ENCODE assay signal across 8 mouse cellular contexts in the genomic region with DNA sequence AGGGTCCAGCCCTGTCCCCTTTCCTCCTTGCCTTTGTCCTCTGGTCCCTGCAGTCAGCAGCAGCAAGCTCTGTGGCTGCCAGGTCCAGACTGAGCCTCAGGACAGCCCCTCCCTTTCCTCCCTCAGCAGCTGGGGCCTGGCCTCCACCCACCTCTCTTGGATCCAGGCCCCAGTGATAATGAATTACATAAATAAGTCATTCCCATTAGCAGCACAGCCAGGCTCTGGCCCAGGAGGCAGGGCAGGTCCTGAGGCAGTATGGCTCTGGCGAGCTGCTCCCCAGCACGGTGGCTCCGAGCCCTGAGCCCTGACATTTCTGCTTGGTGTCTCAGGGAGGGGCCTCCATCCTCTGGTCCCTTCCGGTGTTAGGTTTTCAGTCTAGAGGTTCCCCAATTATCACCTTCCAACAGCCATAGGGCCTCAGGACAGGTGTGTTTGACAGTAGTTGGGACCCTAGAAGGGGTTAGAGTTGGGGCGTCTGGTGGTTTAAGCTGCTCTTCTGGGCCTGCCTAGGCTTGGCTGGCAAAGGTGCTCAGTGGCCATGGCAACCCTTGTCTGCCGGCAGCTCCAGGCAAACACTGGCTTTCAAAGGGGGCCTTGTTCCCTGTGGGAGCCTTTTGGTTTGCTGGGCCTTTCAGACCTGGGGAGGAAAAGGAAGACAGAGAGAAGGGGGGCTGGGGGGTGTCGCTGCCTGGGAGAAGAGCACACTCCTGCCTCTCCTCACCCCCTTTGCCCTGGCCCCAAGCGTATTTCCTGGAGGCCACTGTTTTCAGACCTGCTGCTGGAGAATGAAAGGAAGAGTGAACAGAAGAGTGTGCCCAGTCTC. TPM values are rescaled to one million over a fixed set of nuclear protein-coding genes. Genes with fewer than 3 reads are reported as not detected.
DNase-seq lines count a peak whose midpoint lies in the region; ATAC-seq lines count a peak whose summit lies in the region.

No protein-coding gene starts in this region.

- H3K4me2 ChIP-seq in heart, embryonic 14.5 days (ENCODE audit: low read length): peak overlapping the region; percentile 41
- no peak overlapping the region for H3K4me2 ChIP-seq in liver, embryonic 13.5 days
- H3K4me2 ChIP-seq in neural tube, embryonic 15.5 days: peak overlapping the region; percentile 1; the same call in 1 of the 2 replicates

- no peaks in the 10 kb centered on the region for H3K9me3 ChIP-seq in megakaryocyte, embryonic 14.5 days
- no peaks in the 10 kb centered on the region for H3K9me3 ChIP-seq in forebrain, embryonic 10.5 days
- H3K9me3 ChIP-seq in heart, embryonic 14.5 days (ENCODE audit: control insufficient read depth, low read length): no peaks in the 10 kb centered on the region
- H3K9me3 ChIP-seq in liver, embryonic 13.5 days (replicated peaks): no peaks in the 10 kb centered on the region
- no peaks in the 10 kb centered on the region for H3K9me3 ChIP-seq in neural tube, embryonic 15.5 days (replicated peaks)

- H3K4me3 ChIP-seq in megakaryocyte, embryonic 14.5 days (replicated peaks): peak overlapping the region; percentile 86
- peak overlapping the region; percentile 35 for H3K4me3 ChIP-seq in forebrain, embryonic 10.5 days
- no peak overlapping the region for H3K4me3 ChIP-seq in heart, embryonic 14.5 days (ENCODE audit: control insufficient read depth in 1 of 2, insufficient read depth in 1 of 2, low read depth in 1 of 2, low read length in 2 of 2)
- no peak overlapping the region for H3K4me3 ChIP-seq in liver, embryonic 13.5 days (replicated peaks)
- no peak overlapping the region for H3K4me3 ChIP-seq in neural tube, embryonic 15.5 days (replicated peaks)

- 6% methylated on average over 8 of the region's 8 CpGs for WGBS in forebrain, embryonic 10.5 days
- WGBS in heart, embryonic 14.5 days: 15% methylated on average over 8 of the region's 8 CpGs
- WGBS in liver, embryonic 13.5 days (ENCODE audit: insufficient replicate concordance): 37% methylated on average over 8 of the region's 8 CpGs
- 12% methylated on average over 8 of the region's 8 CpGs for WGBS in neural tube, embryonic 15.5 days

- peak; percentile 86 for DNase-seq in forebrain, embryonic 10.5 days (ENCODE audit: extremely low spot score, low spot score)
- peak; percentile 88 for DNase-seq in kidney, postnatal 10 days
- DNase-seq in liver, embryonic 13.5 days: no peak
- no peak for DNase-seq in c-Kit-positive CD71-positive TER-119-positive erythroid progenitor cells, embryonic 14.5 days (ENCODE audit: low spot score)

- ATAC-seq in megakaryocyte, adult 5-6 weeks (ENCODE audit: poor library complexity, severe bottlenecking): no peak
- peak; percentile 81 for ATAC-seq in heart, embryonic 14.5 days (ENCODE audit: insufficient number of reproducible peaks, insufficient read depth, low FRiP score, low read depth)
- ATAC-seq in liver, embryonic 13.5 days (ENCODE audit: low read depth): 0 out of 2 replicates have a peak, but pooled peaks have one; percentile 46
- ATAC-seq in neural tube, embryonic 15.5 days (ENCODE audit: low FRiP score): peak; percentile 87

- peak overlapping the region; percentile 93 for H3K27ac ChIP-seq in forebrain, embryonic 10.5 days
- peak overlapping the region; percentile 84 to 90 for H3K27ac ChIP-seq in heart, embryonic 14.5 days (replicated peaks in 1 of 2; ENCODE audit: control insufficient read depth in 1 of 2, insufficient read depth in 1 of 2, low read depth in 2 of 2, low read length in 2 of 2)
- no peak overlapping the region for H3K27ac ChIP-seq in liver, embryonic 13.5 days
- H3K27ac ChIP-seq in neural tube, embryonic 15.5 days (replicated peaks): peak overlapping the region; percentile 82

- H3K4me1 ChIP-seq in megakaryocyte, embryonic 14.5 days: peaks cover 97% of the 10 kb centered on the region
- H3K4me1 ChIP-seq in forebrain, embryonic 10.5 days: peaks cover 98% of the 10 kb centered on the region
- H3K4me1 ChIP-seq in heart, embryonic 14.5 days (ENCODE audit: control insufficient read depth in 2 of 2, insufficient read depth in 2 of 2, low read length in 2 of 2): peaks cover 53 to 65% of the 10 kb centered on the region in 2 experiments
- H3K4me1 ChIP-seq in liver, embryonic 13.5 days (replicated peaks): peaks cover 38% of the 10 kb centered on the region
- peaks cover 70% of the 10 kb centered on the region for H3K4me1 ChIP-seq in neural tube, embryonic 15.5 days

- H3K36me3 ChIP-seq in megakaryocyte, embryonic 14.5 days (replicated peaks; ENCODE audit: low read length): peaks cover 59% of the 10 kb centered on the region
- peaks cover 16% of the 10 kb centered on the region for H3K36me3 ChIP-seq in forebrain, embryonic 10.5 days (replicated peaks)
- no peaks in the 10 kb centered on the region; the same call in 1 of the 2 replicates for H3K36me3 ChIP-seq in heart, embryonic 14.5 days (ENCODE audit: control insufficient read depth, insufficient read depth, low read length)
- no peaks in the 10 kb centered on the region for H3K36me3 ChIP-seq in liver, embryonic 13.5 days
- no peaks in the 10 kb centered on the region for H3K36me3 ChIP-seq in neural tube, embryonic 15.5 days

- no peaks in the 10 kb centered on the region for H3K27me3 ChIP-seq in megakaryocyte, embryonic 14.5 days (replicated peaks)
- H3K27me3 ChIP-seq in forebrain, embryonic 10.5 days (ENCODE audit: poor library complexity, severe bottlenecking): no peaks in the 10 kb centered on the region
- no peaks in the 10 kb centered on the region for H3K27me3 ChIP-seq in heart, embryonic 14.5 days (ENCODE audit: control insufficient read depth, insufficient read depth, low read length)
- H3K27me3 ChIP-seq in liver, embryonic 13.5 days: no peaks in the 10 kb centered on the region
- no peaks in the 10 kb centered on the region for H3K27me3 ChIP-seq in neural tube, embryonic 15.5 days (replicated peaks)

- H3K9ac ChIP-seq in heart, embryonic 14.5 days (ENCODE audit: low read length): peak overlapping the region; percentile 60
- no peak overlapping the region for H3K9ac ChIP-seq in liver, embryonic 13.5 days
- no peak overlapping the region for H3K9ac ChIP-seq in neural tube, embryonic 15.5 days (replicated peaks)

RNA-seq across cellular contexts. Expression of a gene that starts 21.2 kb away (rescaled TPM):
- 294 and 346 TPM in 2 replicates for polyA plus RNA-seq in megakaryocyte, embryonic 14.5 days (2012; ENCODE audit: insufficient read depth, low replicate concordance)
- total RNA-seq in megakaryocyte, adult 5-6 weeks (2015): 0.67 and 0.73 TPM in 2 replicates
- total RNA-seq in megakaryocyte, adult 5-6 weeks (2017): 1.3 and 2.2 TPM in 2 replicates
- 20.0 and 24.9 TPM in 2 replicates for polyA plus RNA-seq in forebrain, embryonic 10.5 days (2016; fragmentation: Nextera tagmentation; extraction: Ambion mirVana)
- 14.3 and 17.0 TPM in 2 replicates for polyA plus RNA-seq in heart, embryonic 14.5 days (2014; fragmentation: Nextera tagmentation; extraction: Ambion mirVana)
- 1.6 and 1.8 TPM in 2 replicates for polyA plus RNA-seq in liver, embryonic 13.5 days (2015; fragmentation: Nextera tagmentation; extraction: Ambion mirVana)
- 40.6 and 49.0 TPM in 2 replicates for polyA plus RNA-seq in neural tube, embryonic 15.5 days (2015; fragmentation: Nextera tagmentation; extraction: Ambion mirVana)

RNA-seq across cellular contexts. Expression of a gene that starts 51.0 kb away (rescaled TPM):
- polyA plus RNA-seq in megakaryocyte, embryonic 14.5 days (2012; ENCODE audit: insufficient read depth, low replicate concordance): 5.8 and 9.9 TPM in 2 replicates
- total RNA-seq in megakaryocyte, adult 5-6 weeks (2015): 46.4 and 55.3 TPM in 2 replicates
- total RNA-seq in megakaryocyte, adult 5-6 weeks (2017): 22.6 and 25.0 TPM in 2 replicates
- polyA plus RNA-seq in forebrain, embryonic 10.5 days (2016; fragmentation: Nextera tagmentation; extraction: Ambion mirVana): 61.6 and 62.6 TPM in 2 replicates
- polyA plus RNA-seq in heart, embryonic 14.5 days (2014; fragmentation: Nextera tagmentation; extraction: Ambion mirVana): 23.9 and 26.2 TPM in 2 replicates
- 7.6 and 10.4 TPM in 2 replicates for polyA plus RNA-seq in liver, embryonic 13.5 days (2015; fragmentation: Nextera tagmentation; extraction: Ambion mirVana)
- 35.0 and 39.1 TPM in 2 replicates for polyA plus RNA-seq in neural tube, embryonic 15.5 days (2015; fragmentation: Nextera tagmentation; extraction: Ambion mirVana)

Comparison
In these comparisons a context has a peak if more than half of its experiments do, and no peak if none do; other contexts are left out.
1. H3K4me3 ChIP-seq: peak in megakaryocyte, embryonic 14.5 days (single experiment) and forebrain, embryonic 10.5 days (single experiment); none in heart, embryonic 14.5 days (0 of 2), liver, embryonic 13.5 days (single experiment) and neural tube, embryonic 15.5 days (single experiment).
2. DNase-seq: peak in forebrain, embryonic 10.5 days (single experiment) and kidney, postnatal 10 days (single experiment); none in liver, embryonic 13.5 days (single experiment) and c-Kit-positive CD71-positive TER-119-positive erythroid progenitor cells, embryonic 14.5 days (single experiment).